Mouse (Mus musculus): Measurements from ENCODE around the gene Fam19a1. TPM values are rescaled to one million over a fixed set of nuclear protein-coding genes. Genes with fewer than 3 reads are reported as not detected.

The Fam19a1 gene
- total and polyA plus RNA-seq, 2 experiments from 2014 or later: 0.16 TPM; not detected in 1

DNA sequence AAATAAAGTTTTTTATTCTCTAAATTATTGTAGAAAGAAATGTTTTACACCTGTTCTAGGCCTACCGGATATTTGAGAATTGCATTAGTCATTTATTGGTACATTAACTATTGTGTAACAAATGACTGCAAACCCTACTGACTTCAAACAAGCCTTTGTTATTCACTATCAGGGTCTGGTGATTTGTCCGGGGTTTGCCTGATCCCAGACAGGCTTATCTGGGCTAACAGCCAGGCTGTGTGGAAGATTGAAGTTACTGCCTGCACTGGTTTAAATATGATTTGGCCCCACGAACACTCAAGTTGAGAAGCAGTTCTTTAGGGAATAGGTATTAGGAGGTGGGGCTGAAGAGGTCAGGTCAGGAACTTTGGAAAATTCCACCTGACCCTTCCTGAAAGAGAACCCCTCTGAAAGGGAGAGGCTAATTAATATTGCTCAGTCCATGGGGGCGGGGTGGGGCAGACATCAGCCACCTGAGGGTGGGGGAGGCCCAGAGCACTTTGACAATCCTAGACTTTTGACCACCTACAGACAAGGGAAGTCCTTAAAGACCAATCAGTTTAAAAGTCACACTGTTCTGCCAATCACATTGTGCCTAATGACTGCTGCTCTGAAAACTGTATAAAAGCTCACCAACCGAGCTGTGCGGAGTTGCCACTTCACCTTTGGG lies 344.8 kb downstream of the Fam19a1 start:
- H3K4me2 ChIP-seq (ENCODE audit: low read depth, low read length): no peak overlapping the region
- no peak for TF ChIP-seq CTCF (IDR thresholded peaks at IDR 0.05; ENCODE audit: low read depth)
- no peak for TF ChIP-seq EP300 (IDR thresholded peaks at IDR 0.05; ENCODE audit: low read depth)
- WGBS: 49% methylated on average over 6 of the region's 6 CpGs

DNA sequence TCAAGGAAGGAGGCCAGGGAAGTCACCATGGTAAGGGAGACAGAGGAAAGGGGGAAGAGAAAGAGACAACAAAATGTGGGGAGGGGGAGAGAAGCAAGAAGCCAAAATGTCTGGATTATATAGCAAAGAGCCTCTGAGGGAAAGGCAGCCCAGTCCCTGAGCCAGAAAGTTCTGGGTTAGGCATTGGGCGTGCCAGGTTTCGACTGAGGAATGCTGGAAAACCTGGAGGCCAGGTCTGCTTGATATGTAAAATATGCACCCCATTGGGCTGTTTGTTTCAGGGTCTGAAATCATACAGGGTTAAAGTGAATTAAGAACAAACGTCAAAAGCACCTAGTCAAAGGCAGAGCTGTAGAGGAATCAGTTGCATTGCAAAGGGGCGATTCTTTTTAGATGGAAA lies 346.1 kb downstream of the Fam19a1 start:
- Histone ChIP-seq H3K4me2 (ENCODE audit: low read depth, low read length) (no peak overlapping the region), H3K9ac (replicated peaks; ENCODE audit: low read depth, low read length) (no peak overlapping the region), H3K27ac (ENCODE audit: low read depth) (no peak overlapping the region), H3K4me1 (ENCODE audit: control insufficient read depth, insufficient read depth) (no peaks in the 10 kb centered on the region), H3K36me3 (replicated peaks; ENCODE audit: control insufficient read depth, insufficient read depth, low read length) (no peaks in the 10 kb centered on the region), H3K9me3 (replicated peaks; ENCODE audit: control insufficient read depth, low read length) (no peaks in the 10 kb centered on the region), H3K27me3 (ENCODE audit: control insufficient read depth, insufficient read depth, low read length) (no peaks in the 10 kb centered on the region), H3K4me3 (ENCODE audit: low read depth, low read length) (no peak overlapping the region)
- WGBS: 46% methylated on average over 4 of the region's 4 CpGs
- ATAC-seq (ENCODE audit: insufficient read depth, low read depth): no peak
- no peak for TF ChIP-seq CTCF (IDR thresholded peaks at IDR 0.05; ENCODE audit: low read depth)
- TF ChIP-seq EP300 (IDR thresholded peaks at IDR 0.05; ENCODE audit: low read depth): no peak
- no peak for DNase-seq (ENCODE audit: low spot score)

More for the DNA sequence above, 344.8 kb downstream of the Fam19a1 start:
- Histone ChIP-seq H3K36me3 (replicated peaks; ENCODE audit: control insufficient read depth, insufficient read depth, low read length) (no peaks in the 10 kb centered on the region), H3K9ac (replicated peaks; ENCODE audit: low read depth, low read length) (no peak overlapping the region), H3K4me1 (ENCODE audit: control insufficient read depth, insufficient read depth) (no peaks in the 10 kb centered on the region), H3K4me3 (ENCODE audit: low read depth, low read length) (no peak overlapping the region), H3K27ac (ENCODE audit: low read depth) (no peak overlapping the region), H3K9me3 (replicated peaks; ENCODE audit: control insufficient read depth, low read length) (no peaks in the 10 kb centered on the region), H3K27me3 (ENCODE audit: control insufficient read depth, insufficient read depth, low read length) (no peaks in the 10 kb centered on the region)
- no peak for ATAC-seq (ENCODE audit: insufficient read depth, low read depth)
- DNase-seq (ENCODE audit: low spot score): no peak

DNA sequence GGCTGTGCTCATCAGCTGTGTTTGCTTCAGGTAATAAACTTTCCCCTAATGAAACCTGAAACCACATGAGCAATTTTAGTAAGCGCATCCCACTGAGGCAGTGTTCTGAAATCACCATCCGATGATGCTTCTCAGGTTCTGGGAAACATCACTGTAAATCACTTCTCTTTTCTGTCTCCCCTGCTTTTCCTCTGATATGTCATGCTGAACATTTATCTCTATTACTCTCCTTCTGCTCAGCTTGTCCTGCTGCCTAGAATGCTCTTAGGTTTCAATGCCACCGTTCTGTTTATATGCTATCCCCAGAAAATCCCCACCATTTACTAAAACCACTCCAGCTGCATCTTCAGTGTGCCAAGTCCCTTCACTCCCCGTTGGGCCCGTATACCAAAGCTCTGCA lies 386.5 kb downstream of the Fam19a1 start:
- no peak overlapping the region for H3K27ac ChIP-seq (ENCODE audit: low read depth)
- no peak for TF ChIP-seq CTCF (IDR thresholded peaks at IDR 0.05; ENCODE audit: low read depth)
- no peak for TF ChIP-seq EP300 (IDR thresholded peaks at IDR 0.05; ENCODE audit: low read depth)
- ATAC-seq (ENCODE audit: insufficient read depth, low read depth) (no peak), DNase-seq (ENCODE audit: low spot score) (no peak)
- H3K9ac ChIP-seq (replicated peaks; ENCODE audit: low read depth, low read length): no peak overlapping the region
- no peaks in the 10 kb centered on the region for H3K27me3 ChIP-seq (ENCODE audit: control insufficient read depth, insufficient read depth, low read length)
- no peaks in the 10 kb centered on the region for H3K4me1 ChIP-seq (ENCODE audit: control insufficient read depth, insufficient read depth)
- no peak overlapping the region for H3K4me3 ChIP-seq (ENCODE audit: low read depth, low read length)
- 66% methylated on average over 5 of the region's 5 CpGs for WGBS
- no peaks in the 10 kb centered on the region for H3K9me3 ChIP-seq (replicated peaks; ENCODE audit: control insufficient read depth, low read length)
- H3K4me2 ChIP-seq (ENCODE audit: low read depth, low read length): no peak overlapping the region
- no peaks in the 10 kb centered on the region for H3K36me3 ChIP-seq (replicated peaks; ENCODE audit: control insufficient read depth, insufficient read depth, low read length)

DNA sequence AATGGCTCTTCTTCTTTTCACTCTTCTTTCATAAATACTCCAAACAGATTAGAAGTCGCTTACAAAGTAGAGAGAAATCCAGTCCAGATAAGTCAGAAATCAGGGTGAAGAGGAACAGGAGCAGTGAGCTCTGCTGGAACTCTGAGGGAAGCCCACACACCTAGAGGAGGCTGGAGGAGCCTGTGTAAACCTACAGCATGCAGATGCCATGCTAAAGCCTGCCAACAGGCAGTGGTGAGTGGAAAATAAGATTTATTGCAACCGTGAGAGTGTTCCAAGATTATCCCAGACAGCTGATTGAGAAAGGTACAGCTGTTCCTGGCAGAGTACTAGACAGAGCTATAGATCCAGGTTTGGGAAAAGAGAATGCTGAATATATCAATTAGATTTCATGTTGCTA lies 428.6 kb downstream of the Fam19a1 start:
- DNase-seq (ENCODE audit: low spot score) (no peak), ATAC-seq (ENCODE audit: insufficient read depth, low read depth) (no peak)
- Histone ChIP-seq H3K4me2 (ENCODE audit: low read depth, low read length) (no peak overlapping the region), H3K9me3 (replicated peaks; ENCODE audit: control insufficient read depth, low read length) (no peaks in the 10 kb centered on the region), H3K4me1 (ENCODE audit: control insufficient read depth, insufficient read depth) (no peaks in the 10 kb centered on the region), H3K9ac (replicated peaks; ENCODE audit: low read depth, low read length) (no peak overlapping the region), H3K36me3 (replicated peaks; ENCODE audit: control insufficient read depth, insufficient read depth, low read length) (no peaks in the 10 kb centered on the region), H3K27me3 (ENCODE audit: control insufficient read depth, insufficient read depth, low read length) (no peaks in the 10 kb centered on the region), H3K4me3 (ENCODE audit: low read depth, low read length) (no peak overlapping the region), H3K27ac (ENCODE audit: low read depth) (no peak overlapping the region)
- WGBS: 55% methylated on average over 2 of the region's 2 CpGs
- TF ChIP-seq CTCF (IDR thresholded peaks at IDR 0.05; ENCODE audit: low read depth) (no peak), EP300 (IDR thresholded peaks at IDR 0.05; ENCODE audit: low read depth) (no peak)

DNA sequence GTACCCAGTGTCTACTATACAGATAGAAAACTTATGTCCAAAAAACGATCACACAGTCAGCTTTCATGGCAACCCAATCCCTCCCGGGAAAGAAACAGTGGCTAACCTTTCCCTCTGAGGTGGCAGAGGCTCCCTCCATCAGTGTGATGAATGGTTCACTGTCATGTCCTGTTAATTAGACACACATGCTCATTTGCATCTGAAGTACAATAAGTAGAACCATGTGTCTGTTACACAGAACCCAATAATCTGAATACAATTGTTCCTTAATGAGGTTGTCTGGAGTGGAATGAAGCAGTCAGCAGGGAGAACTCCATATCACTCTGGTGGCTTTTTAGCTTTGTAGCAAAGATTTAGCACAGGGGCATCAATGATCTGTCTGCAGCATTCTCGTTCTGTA lies 431.9 kb downstream of the Fam19a1 start:
- H3K4me1 ChIP-seq (ENCODE audit: control insufficient read depth, insufficient read depth): no peaks in the 10 kb centered on the region
- H3K27me3 ChIP-seq (ENCODE audit: control insufficient read depth, insufficient read depth, low read length): no peaks in the 10 kb centered on the region
- H3K9ac ChIP-seq (replicated peaks; ENCODE audit: low read depth, low read length): no peak overlapping the region
- 49% methylated on average over 3 of the region's 3 CpGs for WGBS
- no peaks in the 10 kb centered on the region for H3K9me3 ChIP-seq (replicated peaks; ENCODE audit: control insufficient read depth, low read length)
- H3K4me2 ChIP-seq (ENCODE audit: low read depth, low read length): no peak overlapping the region
- TF ChIP-seq EP300 (IDR thresholded peaks at IDR 0.05; ENCODE audit: low read depth): no peak
- TF ChIP-seq CTCF (IDR thresholded peaks at IDR 0.05; ENCODE audit: low read depth): no peak
- no peaks in the 10 kb centered on the region for H3K36me3 ChIP-seq (replicated peaks; ENCODE audit: control insufficient read depth, insufficient read depth, low read length)
- ATAC-seq (ENCODE audit: insufficient read depth, low read depth) (no peak), DNase-seq (ENCODE audit: low spot score) (no peak)
- H3K4me3 ChIP-seq (ENCODE audit: low read depth, low read length): no peak overlapping the region
- H3K27ac ChIP-seq (ENCODE audit: low read depth): no peak overlapping the region

DNA sequence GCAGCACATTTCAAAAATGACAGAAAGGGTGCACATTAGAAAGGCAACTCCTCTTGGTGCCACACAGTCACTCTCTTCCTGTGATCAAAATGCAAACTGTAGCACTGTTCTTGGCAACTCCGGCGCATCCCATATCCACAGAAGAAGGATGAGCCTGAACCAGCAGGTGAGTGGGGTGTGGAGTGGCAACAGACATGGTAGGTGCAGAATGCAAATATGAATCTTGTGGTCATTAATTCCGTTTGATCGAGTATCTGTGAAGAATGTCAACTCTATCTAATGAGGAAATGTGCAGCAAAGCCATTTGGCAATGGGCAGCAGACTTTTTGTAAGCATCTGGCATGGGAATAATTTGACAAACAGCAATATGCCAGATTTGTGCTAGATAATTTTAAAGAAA lies 437.5 kb downstream of the Fam19a1 start:
- 79% methylated on average over 4 of the region's 4 CpGs for WGBS
- DNase-seq (ENCODE audit: low spot score) (no peak), ATAC-seq (ENCODE audit: insufficient read depth, low read depth) (no peak)
- Histone ChIP-seq H3K27me3 (ENCODE audit: control insufficient read depth, insufficient read depth, low read length) (no peaks in the 10 kb centered on the region), H3K4me1 (ENCODE audit: control insufficient read depth, insufficient read depth) (no peaks in the 10 kb centered on the region), H3K4me2 (ENCODE audit: low read depth, low read length) (no peak overlapping the region), H3K9ac (replicated peaks; ENCODE audit: low read depth, low read length) (no peak overlapping the region), H3K36me3 (replicated peaks; ENCODE audit: control insufficient read depth, insufficient read depth, low read length) (no peaks in the 10 kb centered on the region), H3K9me3 (replicated peaks; ENCODE audit: control insufficient read depth, low read length) (no peaks in the 10 kb centered on the region), H3K4me3 (ENCODE audit: low read depth, low read length) (no peak overlapping the region), H3K27ac (ENCODE audit: low read depth) (no peak overlapping the region)
- TF ChIP-seq CTCF (IDR thresholded peaks at IDR 0.05; ENCODE audit: low read depth) (no peak), EP300 (IDR thresholded peaks at IDR 0.05; ENCODE audit: low read depth) (no peak)
